Mouse (Mus musculus): ENCODE measurements around the gene Snupn. TPM values are rescaled to one million over a fixed set of nuclear protein-coding genes. Genes with fewer than 3 reads are reported as not detected.
"Not testable (repeated sequence)": the region's sequence is repeated elsewhere in the genome, so short reads cannot be mapped to it uniquely, and the experiment has no call there.

Snupn gene
- polyA plus RNA-seq, 1 experiment from 2014 or later: 23.6 TPM

DNA sequence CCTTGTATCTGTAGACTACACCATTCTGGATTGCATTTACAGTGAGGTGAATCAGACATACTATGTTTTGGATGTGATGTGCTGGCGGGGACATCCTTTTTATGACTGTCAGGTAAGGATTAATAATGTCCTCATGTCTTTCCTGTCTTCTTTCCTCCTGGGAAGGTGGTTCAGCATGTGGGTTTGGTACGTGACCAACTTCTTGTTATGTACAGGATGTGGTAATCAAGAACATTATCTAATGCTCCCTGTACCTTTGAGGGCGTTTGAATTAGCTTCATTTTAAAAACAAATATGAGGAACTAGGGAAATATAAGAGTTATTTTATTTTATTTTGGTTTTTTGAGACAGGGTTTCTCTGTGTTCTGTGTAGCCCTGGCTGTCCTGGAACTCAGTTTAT is 24.5 kb downstream of the Snupn start:
- no peak overlapping the region for H3K4me3 ChIP-seq (ENCODE audit: low read depth, low read length)
- DNase-seq (ENCODE audit: low spot score): no peak
- H3K4me2 ChIP-seq (ENCODE audit: low read depth, low read length): no peak overlapping the region
- no peaks in the 10 kb centered on the region for H3K4me1 ChIP-seq (ENCODE audit: control insufficient read depth, insufficient read depth, low read length)
- H3K9ac ChIP-seq (ENCODE audit: low read depth, low read length): no peak overlapping the region
- no peak overlapping the region for H3K27ac ChIP-seq (replicated peaks; ENCODE audit: low read depth, low read length)
- WGBS: 78% methylated on average over 3 of the region's 3 CpGs
- ATAC-seq (ENCODE audit: low read depth): no peak
- H3K36me3 ChIP-seq (ENCODE audit: control insufficient read depth, insufficient read depth, low read length): peaks cover 28% of the 10 kb centered on the region
- no peaks in the 10 kb centered on the region for H3K27me3 ChIP-seq (replicated peaks; ENCODE audit: control insufficient read depth, insufficient read depth, low read length)
- H3K9me3 ChIP-seq (ENCODE audit: control insufficient read depth, low read length): no peaks in the 10 kb centered on the region

DNA sequence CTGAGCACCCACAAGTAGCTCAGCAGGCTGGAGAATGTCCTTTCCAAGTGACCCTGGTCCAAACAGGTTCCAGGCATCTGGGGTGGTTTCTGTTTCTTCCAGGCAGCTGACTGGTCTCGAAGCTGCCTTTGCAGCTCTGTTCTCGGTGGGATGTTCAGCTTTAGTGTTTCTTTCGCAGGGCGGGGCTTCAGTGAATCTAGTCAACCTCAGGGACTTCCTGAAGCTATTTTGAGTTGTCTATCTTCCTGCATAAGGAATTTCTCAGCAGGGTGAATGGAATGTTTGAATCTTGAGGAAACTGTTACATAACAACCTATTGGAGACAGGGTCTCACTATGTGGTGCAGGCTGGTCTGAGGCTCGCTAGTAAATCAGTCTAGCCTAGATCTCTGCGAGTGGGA is 29.5 kb downstream of the Snupn start:
- Histone ChIP-seq H3K4me2 (ENCODE audit: low read depth, low read length) (no peak overlapping the region), H3K4me3 (ENCODE audit: low read depth, low read length) (no peak overlapping the region), H3K36me3 (ENCODE audit: control insufficient read depth, insufficient read depth, low read length) (peaks cover 40% of the 10 kb centered on the region), H3K27me3 (replicated peaks; ENCODE audit: control insufficient read depth, insufficient read depth, low read length) (no peaks in the 10 kb centered on the region), H3K27ac (replicated peaks; ENCODE audit: low read depth, low read length) (no peak overlapping the region), H3K9me3 (ENCODE audit: control insufficient read depth, low read length) (no peaks in the 10 kb centered on the region), H3K4me1 (ENCODE audit: control insufficient read depth, insufficient read depth, low read length) (no peaks in the 10 kb centered on the region), H3K9ac (ENCODE audit: low read depth, low read length) (no peak overlapping the region)
- DNase-seq (ENCODE audit: low spot score) (no peak), ATAC-seq (ENCODE audit: low read depth) (no peak)
- 88% methylated on average over 6 of the region's 6 CpGs for WGBS

DNA sequence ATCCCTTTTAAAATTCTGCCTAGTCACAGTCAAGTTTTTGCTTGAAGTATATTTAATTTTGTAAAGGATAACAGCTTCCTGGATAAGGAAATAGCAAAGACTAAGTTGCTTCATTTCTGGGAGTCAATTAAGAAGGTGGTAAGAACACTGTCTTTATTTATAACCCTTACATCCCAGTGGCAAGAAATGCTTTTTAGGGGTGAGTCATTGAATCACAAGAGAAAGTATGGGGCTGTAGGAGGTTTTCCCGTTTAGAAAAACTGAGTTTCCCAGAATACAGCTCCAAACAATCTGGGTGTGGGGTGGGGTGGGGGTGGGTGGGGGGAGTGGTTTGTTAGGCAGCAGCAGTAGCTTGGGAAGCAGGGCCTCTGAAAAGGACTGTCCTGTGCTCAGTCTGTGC is 30.8 kb downstream of the Snupn start:
- ATAC-seq (ENCODE audit: low read depth): no peak
- H3K9ac ChIP-seq (ENCODE audit: low read depth, low read length): no peak overlapping the region
- H3K4me3 ChIP-seq (ENCODE audit: low read depth, low read length): no peak overlapping the region
- no peak overlapping the region for H3K4me2 ChIP-seq (ENCODE audit: low read depth, low read length)
- no peaks in the 10 kb centered on the region for H3K4me1 ChIP-seq (ENCODE audit: control insufficient read depth, insufficient read depth, low read length)
- no peak for DNase-seq (ENCODE audit: low spot score)
- no peak overlapping the region for H3K27ac ChIP-seq (replicated peaks; ENCODE audit: low read depth, low read length)
- H3K27me3 ChIP-seq (replicated peaks; ENCODE audit: control insufficient read depth, insufficient read depth, low read length): no peaks in the 10 kb centered on the region
- 54% methylated on average over 1 of the region's 1 CpGs for WGBS
- H3K9me3 ChIP-seq (ENCODE audit: control insufficient read depth, low read length): no peaks in the 10 kb centered on the region
- H3K36me3 ChIP-seq (ENCODE audit: control insufficient read depth, insufficient read depth, low read length): peaks cover 40% of the 10 kb centered on the region

DNA sequence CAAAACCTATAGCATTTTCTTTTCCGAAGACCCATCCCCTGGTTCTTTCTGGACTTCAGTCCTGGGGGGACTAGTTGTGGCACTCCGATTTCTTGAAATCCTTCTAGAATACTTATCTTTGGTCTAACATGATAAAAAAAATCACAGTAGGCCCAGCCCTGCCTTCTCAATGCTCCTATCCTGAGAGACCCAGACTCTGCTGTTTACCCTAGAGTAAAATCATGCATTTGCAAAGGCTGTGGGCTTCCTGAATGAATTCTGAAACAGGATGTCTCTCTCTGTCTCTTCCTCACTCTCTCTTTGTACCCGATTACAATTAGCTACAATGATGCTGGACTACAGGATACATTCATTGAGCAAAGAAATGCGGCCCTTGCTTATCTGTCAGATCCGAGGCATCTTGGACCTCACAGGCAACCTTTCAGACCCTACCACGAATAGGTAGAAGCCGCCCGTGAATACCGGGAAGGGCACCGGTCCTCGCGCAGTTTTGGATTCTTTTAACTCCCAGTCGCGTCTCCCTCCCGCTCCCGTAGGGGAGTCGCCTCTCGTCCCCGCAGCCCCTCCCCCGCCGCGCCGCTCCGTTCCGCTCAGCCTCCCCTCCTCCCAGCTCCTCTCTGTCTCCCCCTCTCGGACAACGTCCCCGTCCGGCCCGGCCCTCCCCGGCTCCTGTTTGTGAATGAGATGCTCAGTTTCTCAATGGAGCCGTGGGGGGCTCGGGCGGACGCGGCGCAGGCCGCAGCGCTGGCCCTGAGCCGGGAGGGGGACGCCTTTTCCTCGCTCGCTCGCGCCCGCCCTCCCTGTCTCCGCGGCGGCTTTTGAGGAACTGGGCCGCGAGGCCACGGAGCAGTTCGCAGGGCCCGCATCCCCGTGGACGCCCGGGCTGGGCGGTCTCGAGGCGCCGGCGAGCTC is 43.9 kb downstream of the Snupn start, which contains the start of gene Ptpn9:
Gene Ptpn9, plus strand, starts transcription at position 638 of the 912 bp plus-strand sequence.
- H3K4me1 ChIP-seq (ENCODE audit: control insufficient read depth, insufficient read depth, low read length): peaks cover 4% of the 10 kb centered on the region; the same call in 1 of the 2 replicates
- WGBS: 2% methylated on average over 57 of the region's 62 CpGs

DNA sequence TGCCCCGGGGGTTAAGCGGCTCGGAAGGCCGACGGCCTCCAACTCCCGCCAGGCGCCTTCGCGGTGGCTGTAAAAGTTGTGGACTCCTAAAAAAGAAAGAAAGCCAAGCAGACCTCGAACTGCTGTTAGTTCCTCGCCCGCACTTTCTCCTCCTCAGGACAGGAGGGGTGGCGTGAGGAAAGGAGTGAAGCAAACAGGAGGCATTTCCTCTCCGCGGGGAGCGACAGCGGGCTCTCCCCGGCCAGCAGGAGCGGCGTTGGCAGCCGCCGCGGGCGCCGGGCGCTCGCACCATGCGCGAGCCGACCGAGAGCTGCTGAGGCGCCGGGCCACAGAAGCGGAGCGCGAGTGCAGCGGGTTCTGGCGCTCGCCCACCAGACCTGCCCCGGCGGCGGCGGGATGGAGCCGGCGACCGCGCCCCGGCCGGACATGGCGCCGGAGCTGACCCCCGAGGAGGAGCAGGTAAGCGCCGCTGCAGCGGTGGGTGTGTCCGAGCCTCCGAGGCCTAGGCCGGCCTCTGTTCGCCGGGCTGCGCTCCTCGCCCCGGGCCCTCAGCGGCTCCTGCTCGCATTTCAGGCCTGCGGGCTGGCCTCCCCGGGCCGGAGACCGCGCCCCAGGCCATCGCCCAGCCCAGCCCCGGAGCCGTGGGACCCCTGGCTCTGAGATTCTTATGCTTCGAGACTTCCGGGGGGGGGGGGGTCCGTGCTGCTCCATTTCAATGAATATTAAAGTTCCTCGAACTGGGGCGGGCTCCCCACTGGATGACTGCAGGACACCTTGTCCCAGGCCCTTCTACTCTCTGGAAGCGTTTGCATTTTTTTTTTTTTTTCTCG is 44.7 kb downstream of the Snupn start:
- DNase-seq (ENCODE audit: low spot score) (peak; percentile 59), ATAC-seq (ENCODE audit: low read depth) (peak; percentile 76)
- under 1% methylated on average over 46 of the region's 80 CpGs for WGBS
- 0 out of 2 replicates have a peak, but pooled peaks cover 4% of the 10 kb centered on the region for H3K36me3 ChIP-seq (ENCODE audit: control insufficient read depth, insufficient read depth, low read length)
- H3K4me2 ChIP-seq (ENCODE audit: low read depth, low read length): peak overlapping the region; percentile 77
- H3K9me3 ChIP-seq (ENCODE audit: control insufficient read depth, low read length): no peaks in the 10 kb centered on the region
- H3K4me3 ChIP-seq (ENCODE audit: low read depth, low read length): peak overlapping the region; percentile 92
- peaks cover 4% of the 10 kb centered on the region; the same call in 1 of the 2 replicates for H3K4me1 ChIP-seq (ENCODE audit: control insufficient read depth, insufficient read depth, low read length)
- peak overlapping the region; percentile 97 for H3K27ac ChIP-seq (replicated peaks; ENCODE audit: low read depth, low read length)
- H3K9ac ChIP-seq (ENCODE audit: low read depth, low read length): peak overlapping the region; percentile 95
- no peaks in the 10 kb centered on the region for H3K27me3 ChIP-seq (replicated peaks; ENCODE audit: control insufficient read depth, insufficient read depth, low read length)

More for the DNA sequence above, 43.9 kb downstream of the Snupn start, which contains the start of gene Ptpn9:
- ATAC-seq (ENCODE audit: low read depth): peak; percentile 95
- Histone ChIP-seq H3K4me2 (ENCODE audit: low read depth, low read length) (peak within 1 kb of the TSS; percentile 77), H3K4me3 (ENCODE audit: low read depth, low read length) (peak within 1 kb of the TSS; percentile 92), H3K9me3 (ENCODE audit: control insufficient read depth, low read length) (no peaks in the 10 kb centered on the region), H3K27ac (replicated peaks; ENCODE audit: low read depth, low read length) (peak within 1 kb of the TSS; percentile 97), H3K9ac (ENCODE audit: low read depth, low read length) (peak within 1 kb of the TSS; percentile 95), H3K36me3 (ENCODE audit: control insufficient read depth, insufficient read depth, low read length) (no peaks in the 10 kb centered on the region), H3K27me3 (replicated peaks; ENCODE audit: control insufficient read depth, insufficient read depth, low read length) (no peaks in the 10 kb centered on the region)
- DNase-seq (ENCODE audit: low spot score): peak; percentile 94

DNA sequence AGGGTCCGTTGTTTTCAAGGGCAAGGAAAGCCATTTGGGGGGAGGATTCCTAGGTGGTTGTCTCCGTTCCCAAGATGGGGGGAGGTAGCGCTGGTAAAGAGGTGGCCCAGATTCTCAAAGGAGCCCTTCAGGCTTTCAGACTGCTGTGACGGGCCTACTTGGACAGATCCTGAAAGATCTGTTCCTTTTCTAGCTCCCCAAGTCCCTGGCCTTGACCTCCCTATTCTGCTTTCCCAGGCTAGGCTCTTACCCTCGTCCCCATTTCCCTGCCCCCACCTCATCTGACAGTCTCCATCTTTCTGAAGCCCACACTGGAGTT is 45.3 kb downstream of the Snupn start:
- ATAC-seq (ENCODE audit: low read depth): no peak

DNA sequence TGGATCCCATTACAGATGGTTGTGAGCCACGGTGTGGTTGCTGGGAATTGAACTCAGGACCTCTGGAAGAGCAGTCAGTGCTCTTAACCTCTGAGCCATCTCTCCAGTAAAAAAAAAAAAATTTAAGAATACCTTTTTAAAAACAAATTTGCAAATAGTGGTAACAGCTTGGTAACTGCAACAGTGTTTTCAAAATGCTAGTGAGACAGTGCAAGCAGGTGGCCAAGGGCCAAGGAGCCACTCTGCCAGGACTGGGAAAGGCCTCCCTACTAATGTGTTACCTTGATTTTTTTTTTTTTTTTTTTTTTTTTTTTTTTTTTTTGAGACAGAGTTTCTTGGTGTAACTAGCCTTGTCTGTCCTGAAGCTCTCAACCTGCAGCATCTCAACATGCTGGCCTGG is 46.5 kb downstream of the Snupn start:
- H3K4me2 ChIP-seq (ENCODE audit: low read depth, low read length); ATAC-seq (ENCODE audit: low read depth); H3K36me3 ChIP-seq (ENCODE audit: control insufficient read depth, insufficient read depth, low read length): not testable (repeated sequence)

More for the DNA sequence above, 45.3 kb downstream of the Snupn start:
- H3K9me3 ChIP-seq (ENCODE audit: control insufficient read depth, low read length): no peaks in the 10 kb centered on the region
- peak overlapping the region; percentile 97 for H3K27ac ChIP-seq (replicated peaks; ENCODE audit: low read depth, low read length)
- peak overlapping the region; percentile 77 for H3K4me2 ChIP-seq (ENCODE audit: low read depth, low read length)
- H3K27me3 ChIP-seq (replicated peaks; ENCODE audit: control insufficient read depth, insufficient read depth, low read length): no peaks in the 10 kb centered on the region
- peak; percentile 19 for DNase-seq (ENCODE audit: low spot score)
- WGBS: 1% methylated on average over 5 of the region's 5 CpGs
- H3K4me1 ChIP-seq (ENCODE audit: control insufficient read depth, insufficient read depth, low read length): peaks cover 4% of the 10 kb centered on the region; the same call in 1 of the 2 replicates
- H3K9ac ChIP-seq (ENCODE audit: low read depth, low read length): peak overlapping the region; percentile 95
- H3K4me3 ChIP-seq (ENCODE audit: low read depth, low read length): peak overlapping the region; percentile 92
- 0 out of 2 replicates have a peak, but pooled peaks cover 7% of the 10 kb centered on the region for H3K36me3 ChIP-seq (ENCODE audit: control insufficient read depth, insufficient read depth, low read length)

DNA sequence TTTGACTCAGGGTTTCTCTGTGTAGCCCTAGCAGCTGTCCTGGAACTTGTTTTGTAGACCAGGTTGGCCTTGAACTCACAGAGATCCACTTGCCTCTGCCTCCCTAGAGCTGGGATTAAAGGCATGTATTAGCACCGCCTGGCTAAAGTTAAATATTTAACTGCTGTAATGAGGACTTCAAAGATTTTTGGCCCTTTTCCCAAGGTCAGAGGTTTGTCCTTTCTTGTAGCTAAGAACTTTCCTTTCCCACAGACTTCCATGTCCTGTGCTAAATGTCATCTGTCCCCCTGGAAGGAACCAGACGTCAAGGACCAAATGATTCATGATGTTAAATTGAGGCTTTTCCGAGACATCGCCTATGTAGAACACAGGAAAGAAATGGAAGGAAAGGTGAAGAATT is 52.3 kb downstream of the Snupn start:
- no peaks in the 10 kb centered on the region for H3K9me3 ChIP-seq (ENCODE audit: control insufficient read depth, low read length)
- no peak overlapping the region for H3K4me2 ChIP-seq (ENCODE audit: low read depth, low read length)
- no peak for ATAC-seq (ENCODE audit: low read depth)
- WGBS: 75% methylated on average over 4 of the region's 4 CpGs
- H3K27ac ChIP-seq (replicated peaks; ENCODE audit: low read depth, low read length): no peak overlapping the region
- H3K27me3 ChIP-seq (replicated peaks; ENCODE audit: control insufficient read depth, insufficient read depth, low read length): no peaks in the 10 kb centered on the region
- H3K9ac ChIP-seq (ENCODE audit: low read depth, low read length): no peak overlapping the region
- no peak for DNase-seq (ENCODE audit: low spot score)
- no peaks in the 10 kb centered on the region for H3K4me1 ChIP-seq (ENCODE audit: control insufficient read depth, insufficient read depth, low read length)
- H3K4me3 ChIP-seq (ENCODE audit: low read depth, low read length): no peak overlapping the region
- peaks cover 20% of the 10 kb centered on the region; the same call in 1 of the 2 replicates for H3K36me3 ChIP-seq (ENCODE audit: control insufficient read depth, insufficient read depth, low read length)

More for the DNA sequence above, 46.5 kb downstream of the Snupn start:
- WGBS: 81% methylated on average over 1 of the region's 1 CpGs
- H3K4me3 ChIP-seq (ENCODE audit: low read depth, low read length); DNase-seq (ENCODE audit: low spot score); H3K9ac ChIP-seq (ENCODE audit: low read depth, low read length); H3K27me3 ChIP-seq (replicated peaks; ENCODE audit: control insufficient read depth, insufficient read depth, low read length); H3K27ac ChIP-seq (replicated peaks; ENCODE audit: low read depth, low read length); H3K4me1 ChIP-seq (ENCODE audit: control insufficient read depth, insufficient read depth, low read length); H3K9me3 ChIP-seq (ENCODE audit: control insufficient read depth, low read length): not testable (repeated sequence)

All from embryonic facial prominence, embryonic 14.5 days (tissue).